Mouse (Mus musculus) ES-E14 (cell line): ENCODE data around the gene Foxd1. TPM values are rescaled to one million over a fixed set of nuclear protein-coding genes. Genes with fewer than 3 reads are reported as not detected.

Experiments
- DNase-seq: peaks from one replicate; pipeline ENCODE4 v3.0.0-alpha.2; 2013; ENCODE audit warnings: low read depth, low spot score
- H3K27ac ChIP-seq: 2 replicates; pipeline ENCODE4 v1.5.1; 2012; ENCODE audit warnings: low read depth, mild to moderate bottlenecking, low read length, moderate library complexity, mixed read lengths; ENCODE audit not compliant: poor library complexity, insufficient read depth, severe bottlenecking
- H3K36me3 ChIP-seq: 2 replicates; pipeline ENCODE4 v1.6.1; 2012; ENCODE audit warnings: mild to moderate bottlenecking, low read length, moderate library complexity, mixed read lengths; ENCODE audit not compliant: control insufficient read depth, poor library complexity, insufficient read depth, severe bottlenecking
- H3K4me1 ChIP-seq, 2 experiments: fragments of 150-350 bp in 1 of 2; sonication (generic) in 1 of 2; 2 replicates each; pipeline ENCODE4 v1.6.1; 2012; ENCODE audit warnings: low read length in 2 of 2, mild to moderate bottlenecking in 1 of 2, mixed read lengths in 1 of 2; ENCODE audit not compliant: control insufficient read depth in 2 of 2, insufficient read depth in 2 of 2, poor library complexity in 1 of 2
- H3K4me3 ChIP-seq, 2 experiments: fragments of 150-350 bp in 1 of 2; sonication (generic) in 1 of 2; 2 replicates each; pipeline ENCODE4 v1.5.1; 2012; ENCODE audit warnings: low read length in 2 of 2, low read depth in 1 of 2, mild to moderate bottlenecking in 1 of 2, mixed read lengths in 1 of 2; ENCODE audit not compliant: insufficient read depth in 1 of 2, poor library complexity in 1 of 2, severe bottlenecking in 1 of 2
- H3K9ac ChIP-seq: 2 replicates; pipeline ENCODE4 v1.6.1; 2012; ENCODE audit warnings: low read depth, mild to moderate bottlenecking, low read length, mixed read lengths; ENCODE audit not compliant: poor library complexity, insufficient read depth, severe bottlenecking
- H3K9me3 ChIP-seq: fragments of 150-350 bp; sonication (generic); 2 replicates; pipeline ENCODE4 v1.6.1; 2012; ENCODE audit warnings: low read depth, mild to moderate bottlenecking, low read length; ENCODE audit not compliant: control insufficient read depth, insufficient read depth
- CHD2 ChIP-seq: IDR thresholded peaks from 2 replicates; pipeline ENCODE4 v1.6.1; 2014; ENCODE audit warnings: mild to moderate bottlenecking, low read depth, low read length, inconsistent platforms
- HCFC1 ChIP-seq: IDR thresholded peaks from 2 replicates; pipeline ENCODE4 v1.6.1; 2012; ENCODE audit warnings: low read length, inconsistent platforms, borderline replicate concordance; ENCODE audit not compliant: insufficient read depth
- MAFK ChIP-seq: IDR thresholded peaks from 2 replicates; pipeline ENCODE4 v1.6.1; 2014; ENCODE audit warnings: mild to moderate bottlenecking, low read depth, low read length, inconsistent platforms; ENCODE audit not compliant: insufficient read depth
- ZC3H11A ChIP-seq: IDR thresholded peaks from 2 replicates; pipeline ENCODE4 v1.6.1; 2012; ENCODE audit warnings: low read depth, mild to moderate bottlenecking, inconsistent platforms, low read length, borderline replicate concordance
- ZNF384 ChIP-seq: IDR thresholded peaks from 2 replicates; pipeline ENCODE4 v1.6.1; 2012; ENCODE audit warnings: low read depth, low read length, inconsistent platforms
- in situ Hi-C, 2 experiments: fragments of 600-800 bp; cut with MboI; formaldehyde crosslinking; loops; one replicate each; pipeline ENCODE4 v1.15.1; 2025; ENCODE audit warnings: low sequenced_read_pairs in 2 of 2, inconsistent platforms in 1 of 2; ENCODE audit not compliant: unreplicated experiment in 2 of 2
- total RNA-seq: library from RNA; depleted of rRNA; stranded (reverse); fragments of 300-350 nt; gene quantifications from 2 replicates; pipeline ENCODE4 v1.2.3, GENCODE M21; 2012

Gene Foxd1
- total RNA-seq, 1 experiment = 0.22 TPM

GRCm38 (mm10) chr13:98355559-98356111, 1.6 kb downstream of the Foxd1 start:
- DNase-seq = no peak
- H3K27ac ChIP-seq = no peak overlapping the region
- in situ Hi-C loops = no loop called here
- TF ChIP-seq MAFK (no peak), ZNF384 (no peak), HCFC1 (no peak), CHD2 (no peak), ZC3H11A (no peak)
- peaks cover 0 to 3% of the 10 kb centered on the region in 2 experiments; a peak in 1 of 4 replicates for H3K4me1 ChIP-seq
- H3K36me3 ChIP-seq = no peaks in the 10 kb centered on the region
- H3K4me3 ChIP-seq = peak overlapping the region; percentile 29 to 68; a peak in 3 of 4 replicates
- peak overlapping the region; percentile 17 for H3K9ac ChIP-seq
- H3K9me3 ChIP-seq = no peaks in the 10 kb centered on the region

- Histone ChIP-seq H3K4me1 (peaks cover 0 to 3% of the 10 kb centered on the region in 2 experiments; a peak in 1 of 4 replicates), H3K27ac (no peak overlapping the region), H3K9ac (no peak overlapping the region), H3K4me3 (0 out of 4 replicates have a peak overlapping the region, but pooled peaks of 1 of the 2 experiments have one; percentile 68), H3K9me3 (no peaks in the 10 kb centered on the region), H3K36me3 (no peaks in the 10 kb centered on the region)
- TF ChIP-seq HCFC1 = no peak
- TF ChIP-seq ZC3H11A = no peak
- no peak for TF ChIP-seq CHD2
- TF ChIP-seq ZNF384 = no peak
- no peak for TF ChIP-seq MAFK
- DNase-seq = no peak
- in situ Hi-C loops = no loop called here
These were observed 2.3 kb downstream of the Foxd1 start for GRCm38 (mm10) chr13:98356176-98356972.

GRCm38 (mm10) chr13:98356973-98357425, 3.0 kb downstream of the Foxd1 start:
- DNase-seq = no peak
- no peak for TF ChIP-seq HCFC1
- no peak for TF ChIP-seq ZC3H11A
- no peak overlapping the region for H3K4me3 ChIP-seq
- in situ Hi-C loops = no loop called here
- no peaks in the 10 kb centered on the region for H3K36me3 ChIP-seq
- H3K4me1 ChIP-seq = peaks cover 0 to 3% of the 10 kb centered on the region in 2 experiments; a peak in 1 of 4 replicates
- no peaks in the 10 kb centered on the region for H3K9me3 ChIP-seq
- no peak overlapping the region for H3K9ac ChIP-seq
- H3K27ac ChIP-seq = no peak overlapping the region

GRCm38 (mm10) chr13:98357433-98358423, 3.7 kb downstream of the Foxd1 start:
- no peak overlapping the region for H3K4me3 ChIP-seq
- no peak for TF ChIP-seq ZNF384
- TF ChIP-seq MAFK = no peak
- no peak for TF ChIP-seq ZC3H11A
- TF ChIP-seq CHD2 = no peak
- TF ChIP-seq HCFC1 = no peak
- H3K27ac ChIP-seq = no peak overlapping the region
- no peaks in the 10 kb centered on the region for H3K36me3 ChIP-seq
- no peak for DNase-seq
- H3K4me1 ChIP-seq = peaks cover 0 to 3% of the 10 kb centered on the region in 2 experiments; a peak in 1 of 4 replicates
- no peak overlapping the region for H3K9ac ChIP-seq
- no peaks in the 10 kb centered on the region for H3K9me3 ChIP-seq
- in situ Hi-C loops = no loop called here
